Mouse (Mus musculus): ENCODE data around the gene Habp2.

DNA sequence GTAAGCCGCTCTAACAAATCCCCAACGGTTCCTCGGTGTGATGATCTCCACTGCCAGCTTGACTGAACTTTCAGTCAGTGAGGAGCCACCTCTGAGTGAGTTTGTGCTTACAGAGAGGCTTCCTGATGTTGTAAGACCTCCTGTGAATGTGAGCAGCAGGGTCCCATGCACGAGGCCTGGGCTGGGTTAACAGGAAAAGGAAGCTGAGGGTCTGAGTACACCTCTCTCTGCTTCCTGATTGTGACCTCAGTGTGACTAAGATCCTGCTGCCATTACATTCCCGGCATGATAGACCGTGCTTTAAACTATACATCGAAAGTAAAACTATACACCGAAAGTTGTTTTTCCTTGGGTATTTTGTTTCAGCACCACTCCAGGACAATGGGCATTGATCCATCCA lies 14.9 kb upstream of the Habp2 start:
- TF ChIP-seq CTCF (IDR thresholded peaks at IDR 0.05; ENCODE audit: insufficient read depth, low read length) (no peak), POLR2A (IDR thresholded peaks at IDR 0.05; ENCODE audit: borderline replicate concordance, extremely low read depth, low read depth, low read length) (no peak)
